Mouse (Mus musculus): ENCODE measurements around the gene Glod4. TPM values are rescaled to one million over a fixed set of nuclear protein-coding genes. Genes with fewer than 3 reads are reported as not detected.

Gene Glod4
- polyA plus RNA-seq (2016; fragmentation: Nextera tagmentation; extraction: Ambion mirVana): 111 TPM in 2 replicates

- Histone ChIP-seq H3K4me2 (replicated peaks) (peak within 1 kb of the TSS; percentile 89), H3K27ac (no peak within 1 kb of the TSS)
Observed at GRCm38 (mm10) chr11:76242901-76243810, at the start of gene Glod4, which contains the start of gene Mrm3. TSS of gene Glod4 (minus strand) at chr11:76243725. TSS of gene Mrm3 (plus strand) at chr11:76243715.

DNA sequence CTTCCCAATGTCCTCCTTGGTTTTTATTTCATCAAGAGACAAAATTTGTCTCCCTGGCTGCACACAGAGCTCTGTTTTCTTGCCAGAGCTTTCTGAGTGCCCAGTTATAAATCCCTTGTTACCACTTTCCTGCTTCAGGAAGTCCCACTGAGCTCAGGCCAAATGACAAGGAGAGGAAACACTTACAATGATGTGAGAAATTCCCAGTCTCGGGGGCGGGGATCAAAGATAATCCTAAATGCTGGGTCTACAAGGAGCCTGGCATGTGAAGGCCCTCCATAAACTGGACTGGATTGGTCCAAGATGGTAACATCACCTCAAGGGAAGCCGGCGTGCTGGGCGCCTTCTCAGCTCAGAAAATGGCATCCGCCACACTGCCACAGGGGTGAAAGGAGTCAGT lies 49.3 kb upstream of the Glod4 start:
- H3K4me1 ChIP-seq: peaks cover 76% of the 10 kb centered on the region

More at GRCm38 (mm10) chr11:76242901-76243810, at the start of gene Glod4, which contains the start of gene Mrm3:
- H3K36me3 ChIP-seq: peaks cover 16% of the 10 kb centered on the region
- H3K9me3 ChIP-seq: no peaks in the 10 kb centered on the region
- H3K4me3 ChIP-seq: peak within 1 kb of the TSS; percentile 83
- peak within 1 kb of the TSS; percentile 79 for H3K9ac ChIP-seq
- no peaks in the 10 kb centered on the region for H3K27me3 ChIP-seq (replicated peaks)
- H3K4me1 ChIP-seq: peaks cover 16% of the 10 kb centered on the region
- peak; percentile 90 for ATAC-seq (ENCODE audit: low FRiP score, low read depth)
- WGBS: under 1% methylated on average over 61 of the region's 61 CpGs

GRCm38 (mm10) chr11:76292398-76292797 lies 48.9 kb upstream of the Glod4 start:
- WGBS: 71% methylated on average over 15 of the region's 15 CpGs
- Histone ChIP-seq H3K27me3 (replicated peaks) (no peaks in the 10 kb centered on the region), H3K4me3 (no peak overlapping the region), H3K4me1 (peaks cover 79% of the 10 kb centered on the region), H3K9me3 (no peaks in the 10 kb centered on the region), H3K27ac (0 out of 2 replicates have a peak overlapping the region, but pooled peaks have one; percentile 1), H3K9ac (no peak overlapping the region), H3K36me3 (no peaks in the 10 kb centered on the region; the same call in 1 of the 2 replicates), H3K4me2 (replicated peaks) (peak overlapping the region; percentile 24)
- no peak for ATAC-seq (ENCODE audit: low FRiP score, low read depth)

More for the DNA sequence above, 49.3 kb upstream of the Glod4 start:
- no peak for ATAC-seq (ENCODE audit: low FRiP score, low read depth)
- Histone ChIP-seq H3K4me2 (replicated peaks) (peak overlapping the region; percentile 24), H3K27ac (no peak overlapping the region), H3K4me3 (no peak overlapping the region), H3K36me3 (no peaks in the 10 kb centered on the region; the same call in 1 of the 2 replicates), H3K27me3 (replicated peaks) (no peaks in the 10 kb centered on the region), H3K9me3 (no peaks in the 10 kb centered on the region), H3K9ac (no peak overlapping the region)
- 66% methylated on average over 6 of the region's 6 CpGs for WGBS

DNA sequence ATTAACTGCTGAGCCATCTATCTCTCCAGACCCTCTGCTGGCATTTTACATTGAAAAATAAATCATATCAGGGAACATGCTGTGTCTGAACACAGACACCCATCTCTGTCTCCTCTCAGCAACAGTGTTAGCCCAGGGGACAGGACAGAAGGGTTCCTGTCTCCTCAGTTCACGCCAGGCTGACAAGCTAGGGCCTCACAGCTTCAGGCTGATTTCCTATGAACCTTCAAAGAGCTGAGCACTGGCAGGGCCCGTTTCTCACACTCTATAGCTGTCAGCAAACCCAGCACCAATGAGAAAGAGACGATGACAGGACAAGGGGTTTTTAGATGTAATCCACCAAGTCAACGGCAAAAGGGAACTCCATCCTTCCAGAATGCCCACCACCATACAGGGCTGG lies 48.4 kb upstream of the Glod4 start:
- Histone ChIP-seq H3K27ac (0 out of 2 replicates have a peak overlapping the region, but pooled peaks have one; percentile 1), H3K9me3 (no peaks in the 10 kb centered on the region), H3K9ac (no peak overlapping the region), H3K4me3 (no peak overlapping the region), H3K27me3 (replicated peaks) (no peaks in the 10 kb centered on the region), H3K36me3 (no peaks in the 10 kb centered on the region; the same call in 1 of the 2 replicates), H3K4me1 (peaks cover 79% of the 10 kb centered on the region), H3K4me2 (replicated peaks) (no peak overlapping the region)
- no peak for ATAC-seq (ENCODE audit: low FRiP score, low read depth)
- WGBS: 73% methylated on average over 4 of the region's 4 CpGs

- H3K9me3 ChIP-seq: no peaks in the 10 kb centered on the region
- 0 out of 2 replicates have a peak overlapping the region, but pooled peaks have one; percentile 29 for H3K9ac ChIP-seq
- H3K36me3 ChIP-seq: no peaks in the 10 kb centered on the region; the same call in 1 of the 2 replicates
- peak; percentile 64 for ATAC-seq (ENCODE audit: low FRiP score, low read depth)
- H3K4me3 ChIP-seq: no peak overlapping the region
- peaks cover 79% of the 10 kb centered on the region for H3K4me1 ChIP-seq
- WGBS: 15% methylated on average over 11 of the region's 11 CpGs
- H3K27me3 ChIP-seq (replicated peaks): no peaks in the 10 kb centered on the region
- peak overlapping the region; percentile 89 for H3K27ac ChIP-seq
- peak overlapping the region; percentile 24; the same call in 1 of the 2 replicates for H3K4me2 ChIP-seq (replicated peaks)
Observed at GRCm38 (mm10) chr11:76290367-76290766, 46.8 kb upstream of the Glod4 start.

- Histone ChIP-seq H3K4me1 (peaks cover 69% of the 10 kb centered on the region), H3K9me3 (no peaks in the 10 kb centered on the region), H3K27me3 (replicated peaks) (no peaks in the 10 kb centered on the region), H3K27ac (no peak overlapping the region), H3K4me3 (no peak overlapping the region), H3K9ac (no peak overlapping the region), H3K36me3 (no peaks in the 10 kb centered on the region; the same call in 1 of the 2 replicates), H3K4me2 (replicated peaks) (no peak overlapping the region)
- ATAC-seq (ENCODE audit: low FRiP score, low read depth): no peak
- WGBS: 78% methylated on average over 6 of the region's 6 CpGs
Observed at GRCm38 (mm10) chr11:76288645-76289044, 45.1 kb upstream of the Glod4 start.

DNA sequence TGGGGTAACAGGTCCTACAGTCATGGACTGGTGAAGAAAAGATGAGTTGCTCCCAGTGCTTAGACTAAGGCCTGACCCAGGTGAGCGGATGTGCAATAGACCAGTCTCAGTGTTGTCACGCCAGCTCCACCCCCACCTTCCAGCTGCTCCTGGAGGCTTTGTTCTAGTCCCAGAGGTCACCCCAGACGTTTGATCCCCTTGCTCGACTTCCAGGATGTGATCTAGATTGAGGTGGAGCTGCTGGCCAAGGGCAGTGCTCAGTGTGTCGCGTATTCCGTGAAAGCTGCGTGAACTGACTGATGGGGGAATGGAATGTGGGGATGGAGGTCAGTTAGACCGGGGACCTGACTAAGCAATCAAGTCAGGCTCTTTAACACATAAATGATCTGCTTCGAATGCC lies 43.8 kb upstream of the Glod4 start:
- no peak for ATAC-seq (ENCODE audit: low FRiP score, low read depth)
- Histone ChIP-seq H3K4me3 (no peak overlapping the region), H3K4me2 (replicated peaks) (no peak overlapping the region), H3K36me3 (no peaks in the 10 kb centered on the region; the same call in 1 of the 2 replicates), H3K27ac (no peak overlapping the region), H3K27me3 (replicated peaks) (no peaks in the 10 kb centered on the region), H3K9ac (no peak overlapping the region), H3K9me3 (no peaks in the 10 kb centered on the region), H3K4me1 (peaks cover 56% of the 10 kb centered on the region)
- 38% methylated on average over 10 of the region's 10 CpGs for WGBS

DNA sequence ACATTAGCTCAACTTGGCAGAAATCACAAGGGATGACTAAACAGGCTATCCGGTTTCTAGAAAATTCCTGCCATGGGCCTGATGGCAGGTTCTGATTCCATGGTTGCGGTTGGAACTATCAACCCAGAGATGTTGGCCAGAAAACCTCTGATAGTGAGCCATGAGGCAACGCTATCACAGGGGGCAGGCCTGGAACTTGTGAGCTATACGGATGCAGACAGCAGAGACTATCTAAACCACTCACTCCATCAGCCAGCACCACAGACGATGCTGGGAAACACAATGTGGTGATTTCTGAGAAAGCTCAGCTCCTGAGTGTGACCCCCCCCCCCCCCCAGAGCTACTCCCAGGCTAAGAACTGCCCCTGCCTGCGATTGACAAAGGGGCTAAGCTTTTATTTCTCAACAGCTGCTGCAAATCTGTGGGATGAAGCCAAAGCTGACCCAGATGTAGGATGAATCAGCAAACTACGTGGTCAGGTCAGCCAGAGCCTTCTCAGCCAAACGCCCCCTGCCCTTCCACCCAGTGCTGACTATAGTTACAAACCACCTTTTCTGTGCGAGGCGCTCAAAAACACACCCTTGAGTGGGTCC lies 43.1 kb upstream of the Glod4 start:
- Histone ChIP-seq H3K4me2 (replicated peaks) (no peak overlapping the region), H3K4me3 (no peak overlapping the region), H3K9me3 (no peaks in the 10 kb centered on the region), H3K9ac (no peak overlapping the region), H3K36me3 (no peaks in the 10 kb centered on the region), H3K27ac (no peak overlapping the region), H3K27me3 (replicated peaks) (no peaks in the 10 kb centered on the region), H3K4me1 (peaks cover 54% of the 10 kb centered on the region)
- WGBS: 67% methylated on average over 10 of the region's 10 CpGs
- no peak for ATAC-seq (ENCODE audit: low FRiP score, low read depth)

GRCm38 (mm10) chr11:76285431-76286075 lies 42.0 kb upstream of the Glod4 start:
- no peaks in the 10 kb centered on the region for H3K9me3 ChIP-seq
- H3K27ac ChIP-seq: no peak overlapping the region
- ATAC-seq (ENCODE audit: low FRiP score, low read depth): no peak
- peaks cover 49% of the 10 kb centered on the region for H3K4me1 ChIP-seq
- WGBS: 65% methylated on average over 7 of the region's 7 CpGs
- H3K9ac ChIP-seq: no peak overlapping the region
- no peak overlapping the region for H3K4me2 ChIP-seq (replicated peaks)
- no peaks in the 10 kb centered on the region for H3K27me3 ChIP-seq (replicated peaks)
- H3K4me3 ChIP-seq: no peak overlapping the region
- no peaks in the 10 kb centered on the region for H3K36me3 ChIP-seq

DNA sequence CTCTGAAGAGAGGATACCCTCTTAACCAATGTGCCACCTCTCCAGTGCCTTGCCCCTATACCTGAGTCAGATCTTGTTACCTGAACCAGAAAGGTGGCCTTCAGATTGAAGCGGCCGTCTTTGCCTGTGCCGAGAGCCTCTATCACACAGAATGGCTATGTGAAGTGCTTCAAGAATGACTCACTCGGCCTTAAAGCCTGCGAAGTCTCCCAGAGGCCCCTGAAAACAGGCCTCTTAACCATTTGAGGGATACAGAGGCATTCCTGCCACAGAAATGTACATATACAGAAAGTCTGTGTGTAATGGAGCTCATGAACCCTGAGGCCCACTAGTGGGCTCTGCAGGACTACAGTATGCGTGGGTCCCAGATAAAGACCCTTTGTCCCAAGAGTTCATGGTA lies 40.3 kb upstream of the Glod4 start:
- ATAC-seq (ENCODE audit: low FRiP score, low read depth): no peak
- H3K4me3 ChIP-seq: no peak overlapping the region
- no peaks in the 10 kb centered on the region for H3K9me3 ChIP-seq
- no peak overlapping the region for H3K4me2 ChIP-seq (replicated peaks)
- H3K36me3 ChIP-seq: no peaks in the 10 kb centered on the region
- no peak overlapping the region for H3K9ac ChIP-seq
- 93% methylated on average over 6 of the region's 6 CpGs for WGBS
- H3K4me1 ChIP-seq: peaks cover 43% of the 10 kb centered on the region
- no peaks in the 10 kb centered on the region for H3K27me3 ChIP-seq (replicated peaks)
- H3K27ac ChIP-seq: no peak overlapping the region

DNA sequence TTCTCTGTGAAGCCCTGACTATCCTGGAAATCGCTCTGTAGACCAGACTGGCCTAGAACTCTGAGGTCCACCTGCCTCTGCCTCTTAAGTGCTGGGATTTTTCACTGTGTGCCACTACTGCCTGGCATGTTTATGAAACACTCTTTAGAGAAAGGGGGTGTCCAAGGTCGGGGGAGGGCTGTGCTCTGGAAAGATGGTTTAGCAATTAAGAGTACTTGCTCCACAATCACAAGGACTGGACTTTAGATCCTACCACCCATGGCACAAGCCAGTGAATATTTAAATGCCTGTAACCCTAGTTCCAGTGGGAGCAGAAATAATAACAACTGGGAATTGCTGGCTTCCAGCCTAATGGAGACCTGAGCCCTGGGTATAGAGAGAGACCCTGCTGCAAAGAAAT lies 36.4 kb upstream of the Glod4 start:
- no peak overlapping the region for H3K9ac ChIP-seq
- WGBS: 80% methylated on average over 2 of the region's 2 CpGs
- peaks cover 16% of the 10 kb centered on the region for H3K4me1 ChIP-seq
- H3K27ac ChIP-seq: no peak overlapping the region
- H3K4me2 ChIP-seq (replicated peaks): no peak overlapping the region
- no peaks in the 10 kb centered on the region for H3K27me3 ChIP-seq (replicated peaks)
- peaks cover 5% of the 10 kb centered on the region; the same call in 1 of the 2 replicates for H3K36me3 ChIP-seq
- H3K9me3 ChIP-seq: no peaks in the 10 kb centered on the region
- H3K4me3 ChIP-seq: no peak overlapping the region
- no peak for ATAC-seq (ENCODE audit: low FRiP score, low read depth)
